Mouse (Mus musculus) G1E (cell line): ENCODE data around the gene Mbd4.

Experiments
- CTCF ChIP-seq: IDR thresholded peaks from 2 replicates; pipeline ENCODE4 v1.5.1; 2012; ENCODE audit warnings: low read depth, low read length, inconsistent platforms, mixed read lengths
- GATA1 ChIP-seq: IDR thresholded peaks from 2 replicates; pipeline ENCODE4 v1.6.1; 2012; ENCODE audit warnings: borderline replicate concordance, low read length, inconsistent platforms, mixed read lengths
- GATA2 ChIP-seq: IDR thresholded peaks from 2 replicates; pipeline ENCODE4 v1.6.1; 2012; ENCODE audit warnings: low read depth, low read length, inconsistent platforms, borderline replicate concordance
- TAL1 ChIP-seq: conservative IDR thresholded peaks from 2 replicates; pipeline ENCODE4 v1.6.1; 2012; ENCODE audit warnings: low read depth, low read length, inconsistent platforms, mixed read lengths

DNA sequence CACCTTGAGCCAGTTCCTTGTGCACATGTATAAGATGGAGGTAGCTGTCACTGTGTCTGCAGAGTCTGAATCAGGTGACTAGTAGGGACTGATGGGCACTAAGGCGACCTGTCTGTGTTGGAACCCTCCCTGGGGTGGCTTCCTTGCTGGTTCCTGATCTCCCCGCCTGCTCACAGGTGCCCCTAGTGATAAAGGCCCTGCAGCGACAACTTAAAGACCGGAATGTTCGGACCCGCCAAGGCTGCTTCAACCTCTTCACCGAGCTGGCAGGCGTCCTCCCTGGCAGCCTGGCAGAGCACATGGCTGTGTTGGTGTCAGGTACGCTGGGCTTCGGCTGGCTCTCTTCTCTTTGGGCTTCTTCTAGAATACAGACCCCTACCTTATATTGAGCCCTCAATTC is 62.2 kb downstream of the Mbd4 start:
- no peak for TF ChIP-seq TAL1
- no peak for TF ChIP-seq CTCF
- TF ChIP-seq GATA1, result no peak
- TF ChIP-seq GATA2, result no peak
